Mouse (Mus musculus) megakaryocyte, adult 5-6 weeks (primary cell): ENCODE results near the gene Atp6v0e. TPM values are rescaled to one million over a fixed set of nuclear protein-coding genes. Genes with fewer than 3 reads are reported as not detected.

Source experiments
- ATAC-seq: 2 replicates; pipeline ENCODE4 v1.8.0; 2016; ENCODE audit warnings: mild to moderate bottlenecking, inconsistent platforms; ENCODE audit not compliant: poor library complexity, severe bottlenecking
- total RNA-seq, 2 experiments: library from RNA; stranded (forward) in 1 of 2; stranded (reverse) in 1 of 2; fragments of 153-499, 151-499 nt in 1 of 2; fragments of 221-1000, 200-1000 nt in 1 of 2; gene quantifications; 2 replicates each; pipeline versions ENCODE4 v1.2.3 to v1.2.4; 2015 to 2017

The Atp6v0e gene
- total RNA-seq (2015) (304 and 336 TPM in 2 replicates), total RNA-seq (2017) (529 and 571 TPM in 2 replicates)

DNA sequence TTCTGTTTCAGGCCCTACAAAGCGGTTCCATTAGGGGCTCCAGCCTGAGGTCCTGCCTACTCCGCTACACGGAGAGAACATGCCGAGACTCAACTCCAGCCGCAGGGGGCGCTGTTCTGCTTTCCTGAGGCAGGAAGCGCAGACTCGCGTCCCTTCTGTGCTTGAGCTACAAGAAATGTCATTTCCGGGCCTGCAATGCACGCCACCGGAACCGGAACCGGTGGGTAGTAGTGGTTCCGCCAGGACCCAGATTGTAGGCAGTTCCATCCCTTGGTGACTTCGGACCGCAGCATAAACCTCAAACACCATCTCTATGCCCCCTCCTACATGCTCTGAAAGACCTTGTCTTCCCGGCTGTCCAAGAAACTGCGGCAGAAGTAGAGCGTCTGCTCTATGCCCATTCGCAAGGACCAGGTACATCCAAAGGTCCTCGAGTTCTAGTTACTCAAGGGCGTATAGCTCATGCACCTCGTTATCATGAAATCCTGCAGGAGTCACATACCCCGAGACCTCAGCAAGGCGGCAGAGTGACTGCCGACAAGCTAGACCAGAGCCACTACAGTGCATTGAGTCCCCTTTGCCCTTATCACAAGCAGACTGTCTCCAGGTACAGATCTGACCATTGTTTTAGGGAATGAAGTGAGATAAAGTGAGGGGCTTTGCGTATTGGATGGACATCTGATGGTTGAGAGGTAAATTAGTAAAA is at the start of gene Atp6v0e:
Gene Atp6v0e (plus strand): TSS at position 254 of the 706 bp plus-strand sequence.
- peak; percentile 95 for ATAC-seq

DNA sequence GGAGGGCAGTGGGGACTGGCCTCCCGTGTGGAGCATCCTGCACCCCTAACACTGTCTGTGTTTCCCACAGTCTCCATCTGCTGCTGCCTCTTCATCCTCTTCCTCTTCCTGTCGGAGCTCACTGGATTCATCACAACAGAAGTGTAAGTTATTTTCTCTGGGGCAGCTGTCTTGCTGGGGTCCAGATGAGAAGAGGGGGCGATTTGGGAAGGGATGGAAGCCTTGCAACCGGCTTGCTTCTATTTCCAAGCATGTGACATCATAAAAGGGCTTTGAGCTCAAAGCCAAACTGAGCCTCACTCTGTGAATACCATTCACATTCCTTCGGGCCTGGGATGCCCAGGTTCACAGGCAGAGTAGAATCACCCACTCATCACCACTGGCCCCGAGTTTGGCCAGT is 48.7 kb upstream of the Atp6v0e start:
- ATAC-seq = no peak

DNA sequence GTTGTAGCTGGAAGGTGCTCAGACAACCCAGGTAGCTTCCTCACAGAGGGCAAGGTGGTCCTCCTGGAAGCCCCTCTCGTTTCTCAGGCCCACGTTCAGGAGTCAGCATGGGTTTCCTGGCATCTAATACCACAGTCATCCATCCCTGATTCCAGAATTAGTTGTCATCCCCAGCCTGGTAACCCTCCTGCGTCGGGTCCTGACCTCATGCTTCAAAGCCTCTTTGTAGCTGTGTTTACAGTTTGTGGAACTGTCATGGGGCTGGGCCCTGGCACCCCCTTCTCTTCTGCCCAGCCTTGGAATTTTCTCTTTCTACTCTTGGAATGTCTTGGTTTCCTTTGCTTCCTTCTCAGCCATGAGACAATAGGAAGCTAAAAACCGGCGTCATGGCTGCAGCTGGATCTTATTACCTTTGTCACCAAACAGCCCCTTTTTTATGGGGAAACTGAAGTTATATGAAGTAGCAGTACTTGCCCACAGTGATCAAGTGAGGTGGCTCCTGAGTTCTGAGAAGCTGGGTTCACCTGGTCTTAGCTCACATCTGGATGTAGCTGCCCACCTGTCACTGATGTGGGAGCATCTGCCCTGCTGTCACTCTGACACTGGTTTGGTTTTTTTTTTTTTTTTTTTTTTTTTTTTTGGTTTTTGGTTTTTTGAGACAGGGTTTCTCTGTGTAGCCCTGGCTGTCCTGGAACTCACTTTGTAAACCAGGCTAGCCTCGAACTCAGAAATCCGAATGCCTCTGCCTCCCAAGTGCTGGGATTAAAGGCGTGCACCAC is 48.1 kb upstream of the Atp6v0e start:
- ATAC-seq = no peak

DNA sequence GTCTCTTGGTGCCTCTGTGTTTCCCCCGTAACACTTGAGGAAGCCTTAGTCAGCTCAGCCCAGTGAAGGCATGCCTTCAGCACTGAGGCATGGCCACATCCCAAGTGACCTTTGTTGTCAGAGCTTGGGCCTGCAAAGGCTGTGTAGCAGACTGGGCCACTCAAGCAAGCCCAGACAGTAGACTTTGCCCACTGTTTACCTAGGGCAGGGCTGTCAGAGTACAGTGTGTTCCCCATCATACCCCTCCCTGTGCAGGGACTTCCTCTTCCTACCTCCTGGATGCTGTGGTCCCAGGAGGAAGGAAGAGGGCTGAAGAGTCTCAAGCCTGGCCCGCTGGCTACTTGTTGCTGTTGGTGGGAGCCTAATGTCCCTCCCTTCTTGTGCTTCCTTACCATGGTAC is 46.3 kb upstream of the Atp6v0e start:
- peak; percentile 64 for ATAC-seq

DNA sequence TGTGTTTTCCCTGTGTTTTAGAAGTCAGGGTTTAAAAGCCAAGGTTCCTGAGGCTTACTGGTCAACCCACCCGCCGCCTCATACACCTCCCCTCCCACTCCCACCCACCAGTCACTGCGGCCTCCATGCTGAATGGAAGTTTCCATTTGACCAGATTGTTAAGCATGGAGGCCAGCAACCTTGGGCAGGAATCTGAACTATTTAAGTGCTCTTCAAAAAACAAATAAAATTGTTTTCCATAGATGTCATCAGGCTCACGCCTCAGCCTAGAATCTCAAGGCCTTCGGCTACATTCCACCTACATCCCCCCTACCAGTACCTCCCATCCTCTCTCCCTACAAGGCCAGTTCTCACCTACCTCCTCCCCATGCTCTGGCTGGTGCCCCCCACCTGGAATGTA is 44.5 kb upstream of the Atp6v0e start:
- no peak for ATAC-seq

DNA sequence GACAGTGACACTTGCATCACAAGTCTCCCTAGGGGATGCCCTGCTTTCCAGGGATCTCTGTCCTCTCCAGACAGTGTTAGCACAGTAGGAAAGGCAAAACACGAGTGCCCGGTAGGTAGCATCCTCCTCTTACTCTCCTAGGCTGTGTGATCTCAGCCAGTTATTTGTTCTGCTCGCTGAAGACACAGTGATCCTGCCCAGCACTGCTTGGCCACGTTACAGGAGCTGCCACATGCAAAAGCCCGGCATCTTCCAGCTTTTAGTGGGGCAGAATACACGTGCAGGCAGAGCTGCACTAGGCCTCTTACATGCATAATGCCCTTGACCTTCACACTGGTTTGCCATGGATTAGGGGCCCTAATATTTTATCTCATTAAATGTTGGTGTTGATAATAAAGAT is 43.5 kb upstream of the Atp6v0e start:
- no peak for ATAC-seq

DNA sequence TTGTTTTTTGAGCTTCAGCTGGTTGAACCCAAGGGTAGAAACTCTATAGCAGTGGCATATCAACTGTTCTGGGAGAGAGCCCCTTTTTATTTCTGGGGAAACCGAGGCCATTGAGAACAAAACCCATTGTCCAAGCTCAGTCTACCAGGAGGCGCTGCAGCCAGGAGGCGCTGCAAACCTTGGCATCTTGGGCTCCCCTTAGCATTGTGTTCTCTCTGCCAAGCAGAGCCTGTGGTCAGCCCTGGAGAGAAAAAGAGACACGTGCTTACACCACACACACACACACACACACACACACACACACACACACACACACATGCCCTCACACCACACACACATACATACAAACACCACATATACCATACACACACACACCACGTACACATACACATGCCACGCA is 42.7 kb upstream of the Atp6v0e start:
- no peak for ATAC-seq

DNA sequence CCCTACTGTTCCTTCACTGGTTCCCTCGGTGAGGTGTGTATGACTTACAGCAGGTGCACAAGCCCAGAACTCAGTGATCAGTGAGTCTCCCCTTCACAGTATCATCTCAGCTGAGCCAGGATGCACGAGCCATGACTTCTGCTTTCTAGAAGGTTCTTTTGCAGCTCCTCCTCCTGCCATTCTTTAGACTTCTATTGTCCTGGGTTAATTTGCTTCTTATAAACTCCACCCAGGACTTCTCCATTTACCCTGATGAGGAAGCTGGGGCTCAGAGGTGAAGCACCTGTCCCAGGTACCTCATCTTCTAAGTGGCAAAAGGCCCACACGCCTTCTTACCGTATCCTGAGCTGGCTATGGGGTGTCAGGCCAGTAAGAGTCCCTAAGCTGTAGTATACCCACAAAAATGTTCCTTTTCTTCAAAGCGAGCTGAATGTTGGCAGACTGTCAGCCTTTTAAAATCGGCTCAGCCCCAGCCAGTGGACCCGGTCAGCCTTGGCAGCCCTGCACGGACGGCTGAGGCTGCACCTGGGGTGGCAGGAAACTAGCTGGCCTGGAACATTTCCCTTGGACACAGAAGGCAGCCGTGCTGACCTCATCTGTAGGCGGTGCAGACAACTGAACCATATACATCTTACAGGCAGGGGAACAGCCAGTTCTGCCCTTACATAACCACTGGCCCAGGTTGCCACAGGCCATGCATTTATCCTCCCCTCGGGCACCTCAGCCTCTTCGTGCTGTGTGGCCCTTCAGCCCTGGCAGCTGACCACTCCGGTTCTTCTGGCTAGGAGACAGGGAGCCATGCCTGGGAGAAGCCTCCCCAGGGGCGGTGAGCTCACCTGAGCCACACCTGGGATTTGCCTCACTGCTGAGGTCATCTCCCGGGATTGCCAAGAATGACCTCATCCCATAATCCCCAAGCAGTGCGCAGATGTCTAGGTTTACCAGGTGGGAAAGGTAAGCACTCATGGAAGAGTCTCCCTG is 42.0 kb upstream of the Atp6v0e start:
- peak; percentile 47; the same call in 1 of the 2 replicates for ATAC-seq

DNA sequence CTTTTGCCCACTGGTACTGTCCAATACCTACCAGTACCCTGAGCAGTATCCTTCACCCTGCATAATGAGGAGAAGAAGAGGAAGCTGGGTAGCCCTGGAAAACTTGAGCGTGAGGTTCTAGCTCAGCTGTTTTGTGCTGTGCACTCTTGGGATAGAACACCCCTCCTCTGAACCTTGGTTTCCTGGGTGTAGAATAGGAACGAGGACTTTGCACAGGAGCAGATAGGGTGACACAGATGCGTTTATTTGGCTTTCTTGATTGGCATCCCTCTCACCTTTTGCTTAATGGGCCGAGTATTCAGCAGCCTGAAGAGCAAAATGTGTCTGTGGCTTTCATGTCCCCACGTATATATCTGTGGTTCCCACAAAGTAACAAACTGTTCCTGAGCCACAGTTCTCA is 41.1 kb upstream of the Atp6v0e start:
- ATAC-seq = no peak

DNA sequence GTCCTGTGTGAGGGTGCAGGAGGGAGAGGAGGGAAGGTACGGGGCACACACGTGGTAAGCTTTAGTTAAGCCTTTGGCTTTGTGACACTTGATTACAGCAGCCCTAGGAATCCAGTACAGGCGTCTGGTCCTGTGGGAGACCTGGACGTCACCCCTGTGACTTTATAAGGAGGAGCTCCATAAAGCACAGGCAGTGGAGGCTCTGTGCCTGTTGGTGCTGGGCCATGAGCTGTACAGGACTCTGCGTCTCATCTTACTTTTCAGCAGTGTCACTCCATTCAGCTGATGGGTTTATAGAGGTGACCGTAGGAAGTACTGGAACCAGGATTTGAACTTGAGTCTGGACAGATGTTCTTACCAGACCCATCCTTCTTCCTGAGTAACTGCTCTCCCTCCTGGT is 39.0 kb upstream of the Atp6v0e start:
- ATAC-seq = no peak

DNA sequence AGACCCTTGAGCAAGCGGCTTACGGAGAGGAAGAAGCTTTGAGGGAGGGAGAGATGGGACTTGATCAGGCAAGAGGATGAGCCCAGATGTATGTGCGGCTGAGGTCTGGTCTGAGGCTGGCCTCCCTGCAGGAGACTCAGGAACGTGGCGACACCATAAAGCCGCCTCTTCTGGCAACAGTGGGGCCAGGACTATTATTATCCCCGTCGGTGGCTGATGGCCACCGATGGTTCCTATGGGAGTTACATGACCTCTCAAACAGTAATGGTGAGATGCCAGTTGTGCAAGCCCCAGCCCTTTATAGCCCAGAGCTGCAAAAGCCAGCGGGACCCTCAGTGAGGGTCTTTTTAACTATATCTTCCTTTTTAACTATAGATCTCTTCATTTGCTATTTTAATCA is 38.0 kb upstream of the Atp6v0e start:
- ATAC-seq = no peak

DNA sequence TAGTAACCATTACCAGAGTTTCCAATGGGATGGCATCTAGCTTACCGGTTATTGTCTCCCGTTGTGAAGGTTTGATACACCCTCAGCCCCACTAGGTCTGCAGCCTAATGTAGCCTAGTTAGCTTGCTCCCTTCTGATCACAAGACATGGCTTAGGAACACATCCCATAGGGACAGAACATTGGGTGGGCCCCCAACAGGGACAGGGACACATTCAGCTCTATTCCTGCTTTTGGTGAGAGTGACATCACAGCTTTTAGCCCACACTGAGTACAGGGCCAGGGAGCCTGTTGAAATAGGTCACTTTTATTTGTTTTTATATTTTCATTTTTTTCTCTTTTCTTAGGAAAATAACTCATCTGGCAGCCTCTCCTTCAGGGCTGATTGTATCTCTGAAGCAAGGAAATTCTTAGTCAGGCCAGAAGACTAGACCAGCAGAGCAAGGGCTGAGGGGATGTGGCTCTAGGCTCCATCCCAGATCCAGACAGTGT is 37.5 kb upstream of the Atp6v0e start:
- no peak for ATAC-seq

DNA sequence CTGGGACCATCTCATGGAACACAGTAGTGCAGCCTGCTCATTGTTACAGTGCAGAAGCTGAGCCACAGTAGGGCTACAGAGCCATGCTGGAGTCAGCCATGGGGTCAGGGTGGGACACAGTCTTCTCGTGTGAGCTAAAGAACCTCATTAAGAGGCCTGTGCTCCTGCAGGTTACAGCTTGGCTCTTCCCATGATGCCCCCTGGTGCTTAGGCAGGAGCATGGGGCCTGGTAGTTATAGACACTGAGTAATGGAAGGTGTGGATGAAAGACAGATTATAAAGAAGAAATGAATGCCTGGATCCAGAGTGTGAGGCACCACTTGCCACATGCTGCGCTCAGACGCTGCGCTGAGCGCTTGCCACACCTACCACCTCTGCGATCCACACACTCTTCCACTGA is 34.6 kb upstream of the Atp6v0e start:
- no peak for ATAC-seq

DNA sequence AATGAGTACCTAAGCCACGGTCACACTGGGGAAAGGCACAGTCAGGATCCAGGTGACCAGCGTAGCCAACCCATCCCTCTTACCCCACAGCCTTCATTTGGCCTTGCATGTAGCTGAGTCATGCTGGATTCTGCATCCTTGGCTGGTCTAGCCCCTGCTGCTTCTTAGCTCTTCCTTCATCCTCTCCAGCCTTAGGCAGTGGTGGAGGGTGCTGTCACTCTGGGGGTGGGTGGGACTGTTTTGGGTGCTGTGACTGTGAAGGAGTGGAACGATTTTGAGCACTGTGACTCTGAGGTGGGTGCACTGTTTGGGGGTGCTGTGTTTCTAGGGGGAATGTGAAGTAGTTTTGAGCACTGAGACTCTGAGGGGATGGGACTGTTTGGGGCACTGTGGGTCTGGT is 34.1 kb upstream of the Atp6v0e start:
- no peak for ATAC-seq

DNA sequence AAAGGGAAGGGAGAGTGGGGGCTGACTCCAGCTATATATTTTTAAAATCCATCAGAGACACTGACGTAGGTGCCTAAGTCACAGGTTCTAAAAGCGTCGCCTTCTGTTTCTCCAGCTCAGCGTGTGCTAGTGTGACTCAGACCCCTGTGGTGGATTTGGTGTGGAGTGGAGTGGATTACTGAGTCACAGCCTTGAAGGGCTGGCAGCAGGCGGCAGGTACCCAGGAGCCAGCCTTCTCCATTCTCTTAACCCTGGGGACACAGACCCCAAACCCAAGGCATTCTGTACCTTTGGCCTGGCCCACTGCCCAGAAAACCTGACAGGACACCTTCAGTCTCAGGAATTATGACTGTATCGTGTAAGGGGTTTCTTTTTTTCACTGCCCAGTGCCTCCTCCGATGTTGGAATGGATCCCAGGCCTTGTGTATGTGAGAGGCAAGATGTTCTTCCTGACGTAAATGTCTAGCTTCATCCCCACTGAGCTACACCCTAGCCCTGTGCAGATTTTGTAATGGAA is 31.2 kb upstream of the Atp6v0e start:
- no peak for ATAC-seq

DNA sequence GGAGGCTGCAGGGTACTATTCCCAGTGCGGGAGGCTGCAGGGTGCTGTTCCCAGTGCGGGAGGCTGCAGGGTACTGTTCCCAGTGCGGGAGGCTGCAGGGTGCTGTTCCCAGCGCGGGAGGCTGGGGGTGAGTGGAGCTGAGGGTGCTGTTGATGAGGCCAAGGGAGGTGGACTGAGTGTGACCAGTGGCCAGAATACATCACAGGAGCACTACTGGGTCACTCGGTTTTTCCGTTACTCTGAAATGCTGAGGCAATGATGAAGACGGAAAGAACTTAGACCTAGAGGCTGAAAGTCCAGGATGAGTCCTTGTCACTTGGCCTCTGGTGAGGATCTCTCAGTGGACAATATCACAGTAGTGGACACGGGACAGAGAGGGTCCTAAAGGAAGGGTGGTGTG is 29.8 kb upstream of the Atp6v0e start:
- no peak for ATAC-seq

DNA sequence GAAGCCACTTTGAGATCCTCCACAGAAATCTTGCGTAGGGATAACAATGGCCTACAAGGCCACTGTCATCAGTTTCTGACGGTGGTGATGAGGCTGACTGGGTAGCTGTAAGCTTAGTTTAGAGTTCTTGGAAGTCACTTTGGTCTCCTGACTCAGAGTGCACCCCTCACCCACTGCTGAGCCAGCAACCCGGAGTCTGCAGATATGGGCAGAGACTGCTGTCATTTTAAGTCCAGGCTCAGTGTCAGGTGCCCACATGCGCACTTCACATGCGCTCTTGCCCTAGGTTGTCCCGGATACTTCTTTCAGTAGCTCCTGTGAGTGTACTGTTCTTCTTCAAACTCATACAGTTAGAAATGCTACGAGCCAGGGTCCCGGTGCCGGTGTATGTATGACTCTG is 29.1 kb upstream of the Atp6v0e start:
- ATAC-seq = no peak

DNA sequence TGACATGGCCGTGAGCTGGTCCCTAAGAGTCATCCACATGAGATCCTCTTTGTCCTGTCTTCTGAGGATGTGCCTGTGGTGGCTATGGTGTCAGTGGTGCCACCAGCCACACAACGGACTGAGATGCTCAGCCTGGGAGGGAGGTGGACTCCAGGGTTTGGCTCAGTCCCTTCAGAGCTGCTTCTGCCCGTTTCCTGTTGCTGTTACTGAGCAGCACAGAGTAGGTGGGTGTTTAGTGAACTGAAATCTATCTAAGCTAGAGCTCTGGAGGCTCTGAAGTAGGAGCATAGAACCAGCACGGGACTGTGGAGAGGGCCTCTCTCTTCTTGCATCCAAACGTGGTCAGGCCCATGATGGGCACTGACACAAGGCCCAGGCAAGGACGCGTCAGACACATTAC is 28.5 kb upstream of the Atp6v0e start:
- no peak for ATAC-seq

DNA sequence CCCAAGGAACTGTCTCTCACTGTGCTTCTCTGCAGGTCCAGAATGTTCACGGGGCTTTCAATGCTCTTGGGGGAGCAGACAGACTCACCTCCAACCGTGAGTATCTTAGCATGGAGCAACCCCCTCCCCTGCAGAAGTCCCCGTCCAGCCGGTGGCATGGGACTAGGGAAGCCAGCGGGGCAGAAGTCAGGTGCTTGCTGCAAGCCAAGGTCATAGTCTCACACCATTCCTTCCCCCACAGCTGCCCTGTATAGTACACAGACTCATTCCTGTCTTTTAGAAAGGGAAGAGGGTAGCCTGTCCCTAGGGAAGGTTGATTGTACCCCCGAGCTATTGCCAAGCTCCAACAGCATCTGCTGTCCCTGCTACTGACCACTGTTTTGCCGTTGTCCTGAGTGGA is 27.1 kb upstream of the Atp6v0e start:
- no peak for ATAC-seq

DNA sequence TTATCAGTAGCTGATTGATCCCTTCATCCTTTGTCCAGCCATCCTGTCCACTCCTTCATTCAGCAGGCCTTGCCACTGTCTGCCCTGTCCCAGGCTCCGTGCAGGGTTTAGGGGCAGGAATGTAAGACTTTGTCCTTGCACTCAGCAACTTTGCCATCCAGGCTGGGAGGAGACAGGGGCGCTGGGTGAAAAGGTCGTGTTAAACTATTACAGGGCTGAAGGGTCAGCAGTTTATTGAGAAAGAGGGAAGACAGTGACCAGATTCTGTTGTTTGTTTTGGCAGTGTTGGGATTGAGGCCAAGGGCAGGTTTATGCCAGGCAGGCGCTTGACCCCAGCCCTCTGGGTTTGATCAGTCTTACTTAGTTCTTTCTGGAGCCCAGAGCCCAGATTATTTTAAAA is 25.2 kb upstream of the Atp6v0e start:
- ATAC-seq = no peak

DNA sequence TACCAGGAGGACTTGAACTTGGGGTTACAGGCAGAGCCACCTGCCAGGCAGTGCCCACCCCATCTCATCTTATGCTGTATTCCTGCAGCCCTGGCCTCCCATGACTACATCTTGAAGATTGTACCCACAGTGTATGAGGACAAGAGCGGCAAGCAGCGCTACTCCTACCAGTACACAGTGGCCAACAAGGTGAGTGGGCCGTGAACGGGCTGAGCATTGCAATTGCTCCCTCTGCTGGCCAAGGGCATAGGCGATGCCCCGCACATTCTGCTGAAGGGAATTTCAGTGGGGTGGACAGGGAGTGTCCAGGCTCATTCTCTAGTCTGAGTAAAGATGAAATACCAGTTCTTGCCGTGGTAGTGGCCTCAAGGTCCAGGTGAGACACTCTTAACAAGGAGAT is 24.4 kb upstream of the Atp6v0e start:
- ATAC-seq = peak; percentile 96
